Mouse (Mus musculus): Measurements from ENCODE around the gene Ttc28.

DNA sequence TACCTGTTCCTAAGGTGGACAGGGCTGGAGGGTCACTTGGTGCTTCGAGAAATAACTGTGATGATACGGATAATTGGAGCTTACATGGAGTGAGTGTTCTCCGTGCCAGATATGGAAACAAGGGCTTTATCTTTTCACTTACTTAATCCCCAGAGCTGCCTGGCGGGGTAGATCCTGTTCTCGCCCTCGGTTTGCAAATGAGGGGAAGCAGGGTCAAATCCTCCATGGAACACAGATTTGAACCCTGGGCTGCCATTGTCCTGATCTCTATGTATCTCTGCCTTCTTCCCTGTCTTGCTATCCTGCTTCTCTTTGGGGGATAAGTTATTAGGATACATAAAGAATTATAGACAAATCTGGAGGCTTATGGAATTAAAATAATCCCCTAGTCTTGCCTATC, 257.7 kb downstream of the Ttc28 start:
- TF ChIP-seq CTCF (IDR thresholded peaks at IDR 0.05) (no peak), EP300 (IDR thresholded peaks at IDR 0.05) (no peak)

All from lung, postnatal 0 days (tissue).